Mouse (Mus musculus) lung, adult 2 months (tissue): ENCODE measurements around the gene Prrt1.

ENCODE experiments used
- CTCF ChIP-seq: fragments of 200-500 bp; IDR thresholded peaks from 2 replicates; pipeline ENCODE4 v1.5.1; 2011; ENCODE audit warnings: mild to moderate bottlenecking, low read length, control low read depth; ENCODE audit not compliant: insufficient read depth
- POLR2A ChIP-seq: fragments of 200-500 bp; IDR thresholded peaks from 2 replicates; pipeline ENCODE4 v1.6.1; 2011; ENCODE audit warnings: low read depth, mild to moderate bottlenecking, control low read depth, low read length, borderline replicate concordance; ENCODE audit errors: extremely low read depth

DNA sequence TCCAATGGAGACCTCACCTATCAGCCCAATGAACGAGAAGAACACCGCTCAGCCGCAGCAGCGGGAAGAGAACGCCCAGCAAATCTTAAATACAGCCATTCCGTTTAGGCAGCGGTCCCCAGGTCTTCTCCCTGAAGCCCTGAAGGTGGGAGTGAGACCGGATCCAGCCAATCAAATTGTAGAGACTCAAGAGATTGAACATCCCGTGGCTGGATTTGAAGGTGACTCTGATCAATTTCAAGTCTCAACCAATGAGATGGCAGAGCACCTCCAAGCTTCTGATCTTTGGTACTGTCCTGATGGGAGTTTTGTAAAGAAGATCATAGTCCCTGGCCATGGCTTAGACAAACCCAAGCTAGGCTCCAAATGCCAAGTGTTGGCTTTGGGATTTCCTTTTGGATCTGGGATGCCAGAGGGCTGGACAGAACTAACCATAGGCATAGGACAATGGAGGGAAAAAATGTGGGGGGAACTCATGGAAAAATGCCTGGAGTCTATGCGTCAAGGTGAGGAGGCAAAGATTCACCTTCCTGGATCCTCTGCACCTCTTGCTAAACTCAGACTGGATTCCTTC, 16.0 kb downstream of the Prrt1 start:
- TF ChIP-seq CTCF, result no peak
- no peak for TF ChIP-seq POLR2A
